Mouse (Mus musculus) neural tube, embryonic 15.5 days (tissue): ENCODE data around the gene Akap13. TPM values are rescaled to one million over a fixed set of nuclear protein-coding genes. Genes with fewer than 3 reads are reported as not detected.

Source experiments
- ATAC-seq: fragments of 200-750 bp; cut with Nextera tagmentation; 2 replicates; pipeline ENCODE4 v1.8.0; 2017; ENCODE audit warnings: mild to moderate bottlenecking, moderate TSS enrichment, moderate library complexity; ENCODE audit not compliant: low FRiP score
- H3K27ac ChIP-seq: fragments of 300-500 bp; sonication (generic); replicated peaks from 2 replicates; pipeline ENCODE4 v1.5.1; 2015; ENCODE audit warnings: mild to moderate bottlenecking, inconsistent platforms
- H3K27me3 ChIP-seq: fragments of 300-500 bp; sonication (generic); replicated peaks from 2 replicates; pipeline ENCODE4 v1.6.1; 2015; ENCODE audit warnings: inconsistent platforms
- H3K36me3 ChIP-seq: fragments of 300-500 bp; sonication (generic); 2 replicates; pipeline ENCODE4 v1.6.1; 2015; ENCODE audit warnings: inconsistent platforms
- H3K4me1 ChIP-seq: fragments of 300-500 bp; sonication (generic); 2 replicates; pipeline ENCODE4 v1.6.1; 2015; ENCODE audit warnings: inconsistent platforms
- H3K4me2 ChIP-seq: fragments of 300-500 bp; sonication (generic); 2 replicates; pipeline ENCODE4 v1.6.1; 2015; ENCODE audit warnings: inconsistent platforms, mild to moderate bottlenecking, moderate library complexity
- H3K4me3 ChIP-seq: fragments of 300-500 bp; sonication (generic); replicated peaks from 2 replicates; pipeline ENCODE4 v1.5.1; 2015; ENCODE audit warnings: mild to moderate bottlenecking, inconsistent platforms
- H3K9ac ChIP-seq: fragments of 300-500 bp; sonication (generic); replicated peaks from 2 replicates; pipeline ENCODE4 v1.6.1; 2015; ENCODE audit warnings: mild to moderate bottlenecking, inconsistent platforms
- H3K9me3 ChIP-seq: fragments of 300-500 bp; sonication (generic); replicated peaks from 2 replicates; pipeline ENCODE4 v1.6.1; 2016; ENCODE audit warnings: inconsistent platforms
- WGBS: fragments of 180-500 bp; shearing (Covaris S2); methylation state at CpG from one replicate; pipeline ENCODE4 v1.1.7; 2015; ENCODE audit warnings: mixed read lengths; 5-methylcytosine and 5-hydroxymethylcytosine counted together
- polyA plus RNA-seq: library from polyadenylated mRNA; unstranded; fragments of >200 nt; fragmentation: Nextera tagmentation; extraction: Ambion mirVana; gene quantifications from 2 replicates; pipeline ENCODE4 v1.2.1, GENCODE M21; 2015

The Akap13 gene
- polyA plus RNA-seq, 1 experiment from 2014 or later = 14.3 TPM

GRCm38 (mm10) chr7:75553002-75553666, 97.8 kb downstream of the Akap13 start:
- no peaks in the 10 kb centered on the region for H3K36me3 ChIP-seq

GRCm38 (mm10) chr7:75553667-75554045, 98.3 kb downstream of the Akap13 start:
- ATAC-seq = no peak

More at GRCm38 (mm10) chr7:75553002-75553666, 97.8 kb downstream of the Akap13 start:
- no peak overlapping the region for H3K27ac ChIP-seq
- 0 out of 2 replicates have a peak, but pooled peaks cover 5% of the 10 kb centered on the region for H3K4me1 ChIP-seq
- no peak overlapping the region for H3K4me2 ChIP-seq
- no peak for ATAC-seq
- H3K9ac ChIP-seq = no peak overlapping the region
- H3K27me3 ChIP-seq = no peaks in the 10 kb centered on the region
- no peaks in the 10 kb centered on the region for H3K9me3 ChIP-seq
- 77% methylated on average over 8 of the region's 8 CpGs for WGBS
- no peak overlapping the region for H3K4me3 ChIP-seq

GRCm38 (mm10) chr7:75554065-75554464, 98.7 kb downstream of the Akap13 start:
- Histone ChIP-seq H3K27ac (no peak overlapping the region), H3K9me3 (no peaks in the 10 kb centered on the region), H3K27me3 (no peaks in the 10 kb centered on the region), H3K36me3 (no peaks in the 10 kb centered on the region), H3K4me3 (no peak overlapping the region), H3K4me1 (0 out of 2 replicates have a peak, but pooled peaks cover 5% of the 10 kb centered on the region), H3K9ac (no peak overlapping the region), H3K4me2 (no peak overlapping the region)
- ATAC-seq = no peak

More at GRCm38 (mm10) chr7:75553667-75554045, 98.3 kb downstream of the Akap13 start:
- H3K36me3 ChIP-seq = no peaks in the 10 kb centered on the region
- H3K4me3 ChIP-seq = no peak overlapping the region
- 0 out of 2 replicates have a peak, but pooled peaks cover 5% of the 10 kb centered on the region for H3K4me1 ChIP-seq
- H3K9me3 ChIP-seq = no peaks in the 10 kb centered on the region
- H3K27ac ChIP-seq = no peak overlapping the region
- no peak overlapping the region for H3K9ac ChIP-seq
- H3K27me3 ChIP-seq = no peaks in the 10 kb centered on the region
- no peak overlapping the region for H3K4me2 ChIP-seq

- H3K4me1 ChIP-seq = no peaks in the 10 kb centered on the region
- no peak overlapping the region for H3K27ac ChIP-seq
- no peaks in the 10 kb centered on the region for H3K9me3 ChIP-seq
- no peaks in the 10 kb centered on the region for H3K27me3 ChIP-seq
- no peak for ATAC-seq
- WGBS = 70% methylated on average over 6 of the region's 6 CpGs
- H3K9ac ChIP-seq = no peak overlapping the region
- no peaks in the 10 kb centered on the region for H3K36me3 ChIP-seq
- no peak overlapping the region for H3K4me3 ChIP-seq
- no peak overlapping the region for H3K4me2 ChIP-seq
These were observed 100.6 kb downstream of the Akap13 start for GRCm38 (mm10) chr7:75555940-75556339.

- no peak overlapping the region for H3K4me3 ChIP-seq
- H3K9me3 ChIP-seq = no peaks in the 10 kb centered on the region
- ATAC-seq = no peak
- no peak overlapping the region for H3K4me2 ChIP-seq
- no peak overlapping the region for H3K27ac ChIP-seq
- no peaks in the 10 kb centered on the region for H3K36me3 ChIP-seq
- no peaks in the 10 kb centered on the region for H3K4me1 ChIP-seq
- WGBS = 86% methylated on average over 1 of the region's 1 CpGs
- H3K27me3 ChIP-seq = no peaks in the 10 kb centered on the region
- H3K9ac ChIP-seq = no peak overlapping the region
These were observed 102.9 kb downstream of the Akap13 start for GRCm38 (mm10) chr7:75558225-75558624.

- ATAC-seq = no peak
- Histone ChIP-seq H3K4me1 (no peaks in the 10 kb centered on the region), H3K9ac (no peak overlapping the region), H3K27me3 (no peaks in the 10 kb centered on the region), H3K9me3 (no peaks in the 10 kb centered on the region), H3K27ac (no peak overlapping the region), H3K36me3 (no peaks in the 10 kb centered on the region), H3K4me2 (no peak overlapping the region), H3K4me3 (no peak overlapping the region)
- WGBS = 62% methylated on average over 4 of the region's 4 CpGs
These were observed 103.8 kb downstream of the Akap13 start for GRCm38 (mm10) chr7:75559119-75559518.

GRCm38 (mm10) chr7:75559915-75560314, 104.6 kb downstream of the Akap13 start:
- no peak overlapping the region for H3K9ac ChIP-seq
- no peak overlapping the region for H3K27ac ChIP-seq
- WGBS = 93% methylated on average over 4 of the region's 4 CpGs
- H3K36me3 ChIP-seq = no peaks in the 10 kb centered on the region
- no peak for ATAC-seq
- no peak overlapping the region for H3K4me2 ChIP-seq
- no peaks in the 10 kb centered on the region for H3K4me1 ChIP-seq
- no peaks in the 10 kb centered on the region for H3K9me3 ChIP-seq
- H3K27me3 ChIP-seq = no peaks in the 10 kb centered on the region
- H3K4me3 ChIP-seq = no peak overlapping the region

GRCm38 (mm10) chr7:75560566-75560965, 105.2 kb downstream of the Akap13 start:
- Histone ChIP-seq H3K27ac (no peak overlapping the region), H3K27me3 (no peaks in the 10 kb centered on the region), H3K36me3 (no peaks in the 10 kb centered on the region), H3K9ac (no peak overlapping the region), H3K9me3 (no peaks in the 10 kb centered on the region), H3K4me3 (no peak overlapping the region), H3K4me2 (no peak overlapping the region), H3K4me1 (no peaks in the 10 kb centered on the region)
- ATAC-seq = no peak
- 94% methylated on average over 2 of the region's 2 CpGs for WGBS

GRCm38 (mm10) chr7:75561134-75561533, 105.8 kb downstream of the Akap13 start:
- H3K9me3 ChIP-seq = no peaks in the 10 kb centered on the region
- no peak for ATAC-seq
- H3K27ac ChIP-seq = no peak overlapping the region
- H3K36me3 ChIP-seq = no peaks in the 10 kb centered on the region
- H3K4me2 ChIP-seq = no peak overlapping the region
- H3K4me1 ChIP-seq = no peaks in the 10 kb centered on the region
- no peaks in the 10 kb centered on the region for H3K27me3 ChIP-seq
- H3K9ac ChIP-seq = no peak overlapping the region
- 91% methylated on average over 1 of the region's 1 CpGs for WGBS
- no peak overlapping the region for H3K4me3 ChIP-seq

GRCm38 (mm10) chr7:75568276-75568675, 112.9 kb downstream of the Akap13 start:
- Histone ChIP-seq H3K4me3 (no peak overlapping the region), H3K4me1 (no peaks in the 10 kb centered on the region), H3K4me2 (no peak overlapping the region), H3K9me3 (no peaks in the 10 kb centered on the region), H3K36me3 (no peaks in the 10 kb centered on the region), H3K27ac (no peak overlapping the region), H3K9ac (no peak overlapping the region), H3K27me3 (no peaks in the 10 kb centered on the region)
- WGBS = 82% methylated on average over 4 of the region's 4 CpGs
- no peak for ATAC-seq

GRCm38 (mm10) chr7:75568883-75569282, 113.5 kb downstream of the Akap13 start:
- Histone ChIP-seq H3K9me3 (no peaks in the 10 kb centered on the region), H3K36me3 (no peaks in the 10 kb centered on the region), H3K4me1 (no peaks in the 10 kb centered on the region), H3K4me2 (no peak overlapping the region), H3K27me3 (no peaks in the 10 kb centered on the region), H3K27ac (no peak overlapping the region), H3K9ac (no peak overlapping the region), H3K4me3 (no peak overlapping the region)
- no peak for ATAC-seq

- 91% methylated on average over 3 of the region's 3 CpGs for WGBS
- Histone ChIP-seq H3K4me1 (peaks cover 5% of the 10 kb centered on the region), H3K27ac (no peak overlapping the region)
These were observed 114.9 kb downstream of the Akap13 start for GRCm38 (mm10) chr7:75570218-75570617.

More at GRCm38 (mm10) chr7:75570218-75570617, 114.9 kb downstream of the Akap13 start:
- Histone ChIP-seq H3K36me3 (no peaks in the 10 kb centered on the region), H3K9ac (no peak overlapping the region), H3K27me3 (no peaks in the 10 kb centered on the region), H3K9me3 (no peaks in the 10 kb centered on the region), H3K4me3 (no peak overlapping the region), H3K4me2 (no peak overlapping the region)
- ATAC-seq = no peak
